23 mouse cellular contexts compared by ENCODE assay signal in genomic region chr5:130097837-130098236, GRCm38 (mm10). TPM values are rescaled to one million over a fixed set of nuclear protein-coding genes. Genes with fewer than 3 reads are reported as not detected.
DNase-seq lines count a peak whose midpoint lies in the region; ATAC-seq lines count a peak whose summit lies in the region.
"Had no signal": no experiment of that assay in that cellular context is flagged by ENCODE, and none has a peak within 500 bp of the region (broad histone marks: within the 10 kb centered on the region; RNA-seq: fewer than 3 reads in every experiment).

No protein-coding gene starts in this region.

- no peaks in the 10 kb centered on the region for H3K27me3 ChIP-seq in heart, embryonic 15.5 days
- H3K27me3 ChIP-seq in liver, embryonic 12.5 days (replicated peaks), result no peaks in the 10 kb centered on the region
- no peaks in the 10 kb centered on the region for H3K27me3 ChIP-seq in embryonic facial prominence, embryonic 10.5 days (replicated peaks; ENCODE audit: low read depth, poor library complexity, severe bottlenecking)
- H3K27me3 ChIP-seq: embryonic facial prominence, embryonic 13.5 days; limb, embryonic 12.5 days had no signal

- H3K27ac ChIP-seq in heart, embryonic 15.5 days, result no peak overlapping the region
- peak overlapping the region; percentile 6 for H3K27ac ChIP-seq in liver, embryonic 12.5 days
- H3K27ac ChIP-seq in embryonic facial prominence, embryonic 10.5 days (replicated peaks), result no peak overlapping the region
- H3K27ac ChIP-seq: embryonic facial prominence, embryonic 13.5 days; forebrain, embryonic 10.5 days; limb, embryonic 12.5 days had no signal

- no peak overlapping the region for H3K9ac ChIP-seq in heart, embryonic 15.5 days
- peak overlapping the region; percentile 58 for H3K9ac ChIP-seq in liver, embryonic 12.5 days
- H3K9ac ChIP-seq: embryonic facial prominence, embryonic 13.5 days; limb, embryonic 12.5 days; lung, embryonic 14.5 days had no signal

- DNase-seq in heart, postnatal 10 days, result no peak
- DNase-seq in c-Kit-positive CD71-positive TER-119-positive erythroid progenitor cells, embryonic 14.5 days (ENCODE audit: low spot score), result peak; percentile 64
- no peak for DNase-seq in embryonic facial prominence, embryonic 10.5 days (ENCODE audit: low spot score)
- DNase-seq in frontal cortex, postnatal 36 days (ENCODE audit: low spot score in 2 of 2), result no peak
- DNase-seq: adrenal gland, postnatal 10 days; cerebellum, adult 9-10 months; gastrocnemius, postnatal 10 days; heart, adult 11 months; kidney, postnatal 4 days; layer of hippocampus, adult 9-11 months; lung, embryonic 14.5 days; midbrain, embryonic 14.5 days; thymus, postnatal 4 days had no signal

- peak; percentile 47; the same call in 1 of the 2 replicates for ATAC-seq in heart, embryonic 15.5 days (replicated peaks; ENCODE audit: insufficient number of reproducible peaks, insufficient read depth, low FRiP score, low read depth)
- peak; percentile 89 for ATAC-seq in liver, embryonic 12.5 days
- peak; percentile 89 for ATAC-seq in megakaryocyte-erythroid progenitor cell, adult 5-6 weeks (replicated peaks; ENCODE audit: low FRiP score, low TSS enrichment, poor library complexity, severe bottlenecking)
- no peak for ATAC-seq in frontal cortex, adult (ENCODE audit: low TSS enrichment)
- ATAC-seq: activated CD4-positive, CD25-positive, alpha-beta regulatory T cell, adult 4 months; CD4-positive, CD25-positive, alpha-beta regulatory T cell, adult 4 months had no signal

- H3K4me3 ChIP-seq in heart, embryonic 15.5 days, result no peak overlapping the region
- H3K4me3 ChIP-seq in liver, embryonic 12.5 days, result peak overlapping the region; percentile 7
- no peak overlapping the region for H3K4me3 ChIP-seq in embryonic facial prominence, embryonic 10.5 days
- H3K4me3 ChIP-seq: embryonic facial prominence, embryonic 13.5 days; forebrain, embryonic 10.5 days; limb, embryonic 12.5 days; myocyte had no signal

- no peaks in the 10 kb centered on the region for H3K36me3 ChIP-seq in heart, embryonic 15.5 days
- peaks cover 25% of the 10 kb centered on the region for H3K36me3 ChIP-seq in liver, embryonic 12.5 days
- peaks cover 35% of the 10 kb centered on the region for H3K36me3 ChIP-seq in embryonic facial prominence, embryonic 10.5 days (replicated peaks)

- intact Hi-C loops in heart, postnatal 10 days (cut with DNase I), result no loop called here

- peaks cover 7% of the 10 kb centered on the region for H3K4me1 ChIP-seq in heart, embryonic 15.5 days (replicated peaks)
- H3K4me1 ChIP-seq in liver, embryonic 12.5 days, result peaks cover 26% of the 10 kb centered on the region
- H3K4me1 ChIP-seq in embryonic facial prominence, embryonic 10.5 days, result 0 out of 2 replicates have a peak, but pooled peaks cover 5% of the 10 kb centered on the region
- H3K4me1 ChIP-seq: limb, embryonic 12.5 days had no signal

- H3K9me3 ChIP-seq in heart, embryonic 15.5 days (replicated peaks), result no peaks in the 10 kb centered on the region
- H3K9me3 ChIP-seq in liver, embryonic 12.5 days (replicated peaks), result no peaks in the 10 kb centered on the region
- H3K9me3 ChIP-seq in embryonic facial prominence, embryonic 10.5 days, result no peaks in the 10 kb centered on the region
- H3K9me3 ChIP-seq: embryonic facial prominence, embryonic 13.5 days; forebrain, embryonic 10.5 days had no signal

- H3K4me2 ChIP-seq in heart, embryonic 15.5 days, result no peak overlapping the region
- H3K4me2 ChIP-seq in liver, embryonic 12.5 days, result peak overlapping the region; percentile 58
- H3K4me2 ChIP-seq: embryonic facial prominence, embryonic 13.5 days; limb, embryonic 12.5 days; lung, embryonic 14.5 days had no signal

- WGBS in heart, embryonic 15.5 days, result 13% methylated on average over 2 of the region's 2 CpGs
- 21% methylated on average over 2 of the region's 2 CpGs for WGBS in liver, embryonic 12.5 days (ENCODE audit: insufficient replicate concordance)
- WGBS in embryonic facial prominence, embryonic 10.5 days, result 88% methylated on average over 2 of the region's 2 CpGs

RNA-seq across cellular contexts. Expression of gene Tpst1, which starts 24.7 kb away (rescaled TPM):
- 27.2 and 33.2 TPM in 2 replicates for polyA plus RNA-seq in heart, embryonic 15.5 days (2015; fragmentation: Nextera tagmentation; extraction: Ambion mirVana)
- 10 to 100 TPM; 22.5 to 24.8 TPM for total RNA-seq in heart, postnatal 10 days (2021)
- polyA plus RNA-seq in liver, embryonic 12.5 days (2016; fragmentation: Nextera tagmentation; extraction: Ambion mirVana), result 37.1 and 37.2 TPM in 2 replicates
- 12.1 and 17.6 TPM in 2 replicates for total RNA-seq in megakaryocyte-erythroid progenitor cell, adult 5-6 weeks (2014; fragmentation: Nextera tagmentation)
- 4.8 and 7.9 TPM in 2 replicates for total RNA-seq in megakaryocyte-erythroid progenitor cell, adult 5-6 weeks (2017)
- polyA plus RNA-seq in embryonic facial prominence, embryonic 10.5 days (2016; fragmentation: Nextera tagmentation; extraction: Ambion mirVana), result 52.3 and 55.6 TPM in 2 replicates

RNA-seq across cellular contexts. Expression of gene Kctd7, which starts 46.8 kb away (rescaled TPM):
- 4.1 and 5.8 TPM in 2 replicates for polyA plus RNA-seq in heart, embryonic 15.5 days (2015; fragmentation: Nextera tagmentation; extraction: Ambion mirVana)
- total RNA-seq in heart, postnatal 10 days (2021), result 1 to 10 TPM; 2.5 to 3.9 TPM
- polyA plus RNA-seq in liver, embryonic 12.5 days (2016; fragmentation: Nextera tagmentation; extraction: Ambion mirVana), result 7.8 and 8.0 TPM in 2 replicates
- 5.0 and 12.8 TPM in 2 replicates for total RNA-seq in megakaryocyte-erythroid progenitor cell, adult 5-6 weeks (2014; fragmentation: Nextera tagmentation)
- 6.6 and 8.2 TPM in 2 replicates for total RNA-seq in megakaryocyte-erythroid progenitor cell, adult 5-6 weeks (2017)
- polyA plus RNA-seq in embryonic facial prominence, embryonic 10.5 days (2016; fragmentation: Nextera tagmentation; extraction: Ambion mirVana), result 4.7 and 5.1 TPM in 2 replicates
